Mouse (Mus musculus): Measurements from ENCODE around the gene Neo1. TPM values are rescaled to one million over a fixed set of nuclear protein-coding genes. Genes with fewer than 3 reads are reported as not detected.

Neo1 gene
- total RNA-seq (2018; cell fraction: chromatin; rRNA removed): 1 to 10 TPM in 21 of 26 experiments, under 1 TPM in 5; 0.52 to 7.7 (median 2.1) TPM
- 1 to 10 TPM in 19 of 26 experiments, under 1 TPM in 7; 0.59 to 2.7 (median 1.4) TPM for total RNA-seq (2018; cell fraction: cytosol; rRNA removed)
- 1 to 10 TPM in 22 of 26 experiments, under 1 TPM in 4; 0.69 to 3.9 (median 1.4) TPM for total RNA-seq (2018; cell fraction: nucleus; rRNA removed)
- polyA plus RNA-seq (2018): 0.98 to 2.2 TPM (median 1.5 TPM) in 3 replicates

DNA sequence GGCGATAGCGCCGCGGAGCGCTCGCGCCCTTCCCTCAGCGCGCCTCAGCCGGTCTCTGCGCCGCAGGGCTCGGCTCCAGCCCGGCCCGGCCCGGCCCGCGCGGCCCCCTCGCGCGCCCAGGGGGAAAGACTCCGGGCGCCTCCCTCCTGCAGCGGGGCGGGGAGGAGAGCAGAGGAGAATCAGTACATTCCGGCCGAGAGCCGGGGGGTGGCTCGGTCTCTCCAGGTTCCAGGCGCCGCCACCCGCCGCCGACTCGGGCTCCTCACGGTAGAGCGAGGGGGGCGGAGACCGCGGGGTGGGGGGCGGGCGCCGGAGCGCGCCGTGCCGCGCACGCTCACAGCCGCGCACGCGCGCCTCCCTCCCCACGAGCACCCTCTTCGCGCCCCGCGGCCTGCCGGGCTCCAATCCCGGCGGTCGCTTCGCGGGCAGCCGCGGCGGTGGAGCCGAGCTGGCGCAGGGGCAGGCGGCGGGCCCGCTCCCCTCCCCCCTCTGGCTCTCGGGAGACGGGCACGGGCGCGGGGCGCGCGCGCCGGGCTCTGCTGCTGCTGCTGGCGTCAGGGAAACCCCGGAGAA lies at the start of gene Neo1:
Neo1 (minus strand) TSS at position 283 of the 573 bp plus-strand sequence.
- WGBS (ENCODE audit: missing documents): 2% methylated on average over 54 of the region's 86 CpGs
- Histone ChIP-seq H3K4me3 (ENCODE audit: inconsistent target) (no peak within 1 kb of the TSS), H3K36me3 (ENCODE audit: inconsistent target) (no peaks in the 10 kb centered on the region), H3K79me2 (ENCODE audit: inconsistent target) (no peaks in the 10 kb centered on the region), H3K27ac (no peak within 1 kb of the TSS)

GRCm38 (mm10) chr9:59075632-59076031 lies 39.4 kb upstream of the Neo1 start:
- WGBS (ENCODE audit: missing documents): 89% methylated on average over 4 of the region's 4 CpGs
- no peak overlapping the region for H3K27ac ChIP-seq
- H3K4me3 ChIP-seq (ENCODE audit: inconsistent target): no peak overlapping the region
- no peaks in the 10 kb centered on the region for H3K36me3 ChIP-seq (ENCODE audit: inconsistent target)
- H3K79me2 ChIP-seq (ENCODE audit: inconsistent target): no peaks in the 10 kb centered on the region

DNA sequence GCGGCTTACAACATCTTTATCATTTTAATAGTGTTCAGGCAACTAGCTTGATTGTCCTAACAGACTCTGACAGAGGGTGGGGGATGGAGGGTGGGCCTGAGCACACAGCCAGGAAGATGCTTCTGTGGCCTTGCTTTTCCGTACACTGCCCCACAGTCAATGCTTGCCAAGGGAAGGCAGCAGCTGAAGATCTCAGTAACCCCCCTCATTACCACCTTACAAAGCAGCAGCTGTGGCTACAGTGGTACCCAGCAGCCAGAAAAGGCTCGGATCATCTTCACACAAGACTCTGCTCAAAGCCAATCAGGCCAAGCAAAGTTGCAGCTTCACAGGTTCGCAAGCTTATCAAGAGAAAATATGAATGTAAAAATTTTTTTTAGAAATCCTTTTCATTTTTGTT lies 37.6 kb upstream of the Neo1 start:
- H3K79me2 ChIP-seq (ENCODE audit: inconsistent target): no peaks in the 10 kb centered on the region
- no peak overlapping the region for H3K27ac ChIP-seq
- no peak overlapping the region for H3K4me3 ChIP-seq (ENCODE audit: inconsistent target)
- WGBS (ENCODE audit: missing documents): 92% methylated on average over 4 of the region's 4 CpGs
- no peaks in the 10 kb centered on the region for H3K36me3 ChIP-seq (ENCODE audit: inconsistent target)

DNA sequence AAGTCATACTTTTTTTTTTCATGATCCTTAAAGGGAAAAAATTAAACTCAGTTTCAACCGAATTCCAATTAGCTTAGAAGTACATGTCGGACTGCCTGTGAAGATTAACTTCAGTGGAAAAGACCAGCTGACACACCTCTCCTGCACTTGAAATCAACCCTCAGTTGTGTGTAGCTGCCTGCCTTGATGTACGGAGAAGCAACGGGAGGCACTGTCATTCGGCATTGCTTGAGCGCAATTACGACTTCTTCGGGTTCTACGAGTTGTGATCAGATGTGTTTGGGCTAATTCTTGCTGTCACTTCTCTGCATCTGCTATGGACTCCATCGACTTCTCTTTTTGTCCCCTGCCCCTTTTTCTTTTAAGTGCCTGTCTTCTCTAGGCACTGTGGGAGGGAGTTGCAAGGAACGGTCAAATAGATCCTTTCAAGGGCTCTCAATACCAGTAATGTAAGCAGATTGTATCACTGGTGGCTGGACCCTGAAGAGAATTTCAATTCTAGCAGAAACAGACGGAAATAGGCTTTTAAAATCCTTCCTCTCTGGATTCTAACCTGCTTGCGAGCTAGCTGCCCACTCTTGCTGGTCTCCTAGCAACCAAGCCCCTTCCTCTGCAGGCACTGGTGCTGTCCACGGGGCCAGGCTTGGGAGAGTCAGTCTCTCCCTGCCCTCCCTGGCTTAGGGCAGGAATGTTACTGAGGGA lies 36.0 kb upstream of the Neo1 start:
- H3K36me3 ChIP-seq (ENCODE audit: inconsistent target): no peaks in the 10 kb centered on the region
- no peak overlapping the region for H3K27ac ChIP-seq
- H3K79me2 ChIP-seq (ENCODE audit: inconsistent target): no peaks in the 10 kb centered on the region
- WGBS (ENCODE audit: missing documents): 53% methylated on average over 14 of the region's 14 CpGs
- H3K4me3 ChIP-seq (ENCODE audit: inconsistent target): no peak overlapping the region

DNA sequence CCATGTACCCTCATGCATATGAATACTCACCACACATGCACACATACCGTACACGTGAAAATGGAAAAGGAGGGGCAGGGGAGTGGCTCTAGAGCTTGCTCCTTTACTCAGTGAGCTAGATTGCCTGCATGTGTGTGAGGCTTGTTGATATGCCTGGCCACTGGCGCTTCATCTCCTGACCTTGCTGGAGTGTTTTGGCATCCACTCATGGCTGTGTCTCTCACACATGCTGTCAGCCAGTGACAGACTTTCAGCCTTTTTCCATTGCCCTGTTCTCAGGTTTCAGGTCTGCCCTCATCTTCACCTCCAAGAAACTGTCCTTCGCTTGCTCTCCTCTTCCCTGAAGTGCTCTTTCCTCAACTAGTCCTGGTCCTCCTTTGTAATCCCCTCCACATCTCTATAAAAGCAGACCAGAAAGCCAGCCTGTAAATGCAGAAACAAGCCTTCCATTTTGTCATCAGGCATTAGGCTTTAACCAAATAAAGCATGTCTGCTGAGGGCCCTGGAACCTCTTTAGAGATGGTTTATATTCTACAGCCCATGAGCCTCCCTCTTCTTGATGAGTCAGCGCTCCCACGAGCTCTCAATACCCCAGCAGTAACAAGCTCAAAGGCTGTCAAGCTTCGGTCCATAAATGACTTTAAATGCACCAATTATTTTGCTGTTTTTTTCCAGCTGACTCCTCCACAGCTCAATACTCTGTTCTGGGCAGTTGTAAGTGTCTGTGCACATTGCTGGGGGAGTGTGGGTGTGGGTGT lies 35.2 kb upstream of the Neo1 start:
- Histone ChIP-seq H3K27ac (no peak overlapping the region), H3K4me3 (ENCODE audit: inconsistent target) (no peak overlapping the region), H3K79me2 (ENCODE audit: inconsistent target) (no peaks in the 10 kb centered on the region), H3K36me3 (ENCODE audit: inconsistent target) (no peaks in the 10 kb centered on the region)
- WGBS (ENCODE audit: missing documents): 68% methylated on average over 7 of the region's 7 CpGs

GRCm38 (mm10) chr9:59070216-59070615 lies 34.0 kb upstream of the Neo1 start:
- Histone ChIP-seq H3K79me2 (ENCODE audit: inconsistent target) (no peaks in the 10 kb centered on the region), H3K36me3 (ENCODE audit: inconsistent target) (no peaks in the 10 kb centered on the region), H3K27ac (no peak overlapping the region), H3K4me3 (ENCODE audit: inconsistent target) (no peak overlapping the region)
- 83% methylated on average over 4 of the region's 4 CpGs for WGBS (ENCODE audit: missing documents)

- Histone ChIP-seq H3K79me2 (ENCODE audit: inconsistent target) (no peaks in the 10 kb centered on the region), H3K27ac (no peak overlapping the region), H3K4me3 (ENCODE audit: inconsistent target) (no peak overlapping the region), H3K36me3 (ENCODE audit: inconsistent target) (no peaks in the 10 kb centered on the region)
- WGBS (ENCODE audit: missing documents): 84% methylated on average over 6 of the region's 6 CpGs
These were observed 29.5 kb upstream of the Neo1 start for GRCm38 (mm10) chr9:59065616-59066301.

GRCm38 (mm10) chr9:59062409-59062808 lies 26.2 kb upstream of the Neo1 start:
- H3K36me3 ChIP-seq (ENCODE audit: inconsistent target): no peaks in the 10 kb centered on the region
- no peak overlapping the region for H3K27ac ChIP-seq
- H3K79me2 ChIP-seq (ENCODE audit: inconsistent target): no peaks in the 10 kb centered on the region
- H3K4me3 ChIP-seq (ENCODE audit: inconsistent target): no peak overlapping the region
- 62% methylated on average over 4 of the region's 4 CpGs for WGBS (ENCODE audit: missing documents)

DNA sequence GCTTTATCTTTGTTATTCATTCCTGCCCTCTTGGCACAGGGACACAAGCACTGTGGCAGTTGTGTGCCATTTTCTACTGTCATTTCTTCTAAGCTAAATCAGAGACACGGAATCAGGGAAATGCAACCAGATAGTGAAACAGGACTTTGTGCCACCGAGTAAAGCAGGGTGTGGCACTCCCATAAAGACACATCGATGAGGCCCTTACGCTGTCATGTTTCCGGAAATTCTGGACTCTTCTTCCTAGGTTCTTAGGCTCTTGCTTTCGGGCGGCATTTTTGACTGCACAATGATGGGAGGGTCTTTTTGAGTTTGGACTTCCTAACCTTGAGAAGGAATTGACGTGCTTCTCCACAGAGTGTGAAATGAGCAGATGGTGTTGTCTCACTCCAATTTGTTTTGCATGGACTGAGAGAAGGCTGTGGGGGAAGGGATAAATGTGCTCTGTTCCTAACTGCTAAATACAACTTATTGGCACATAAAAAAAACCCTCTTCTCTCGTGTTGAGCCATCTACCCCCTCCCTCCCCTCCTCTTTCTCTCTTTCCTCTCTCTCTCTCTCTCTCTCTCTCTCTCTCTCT lies 23.9 kb upstream of the Neo1 start:
- no peaks in the 10 kb centered on the region for H3K36me3 ChIP-seq (ENCODE audit: inconsistent target)
- no peak overlapping the region for H3K27ac ChIP-seq
- WGBS (ENCODE audit: missing documents): 89% methylated on average over 9 of the region's 9 CpGs
- no peaks in the 10 kb centered on the region for H3K79me2 ChIP-seq (ENCODE audit: inconsistent target)
- H3K4me3 ChIP-seq (ENCODE audit: inconsistent target): no peak overlapping the region

- Histone ChIP-seq H3K27ac (no peak overlapping the region), H3K4me3 (ENCODE audit: inconsistent target) (no peak overlapping the region), H3K79me2 (ENCODE audit: inconsistent target) (no peaks in the 10 kb centered on the region), H3K36me3 (ENCODE audit: inconsistent target) (no peaks in the 10 kb centered on the region)
- 88% methylated on average over 6 of the region's 6 CpGs for WGBS (ENCODE audit: missing documents)
These were observed 22.9 kb upstream of the Neo1 start for GRCm38 (mm10) chr9:59059158-59059557.

- Histone ChIP-seq H3K27ac (no peak overlapping the region), H3K4me3 (ENCODE audit: inconsistent target) (no peak overlapping the region), H3K79me2 (ENCODE audit: inconsistent target) (no peaks in the 10 kb centered on the region), H3K36me3 (ENCODE audit: inconsistent target) (no peaks in the 10 kb centered on the region)
- WGBS (ENCODE audit: missing documents): 91% methylated on average over 6 of the region's 6 CpGs
These were observed 21.8 kb upstream of the Neo1 start for GRCm38 (mm10) chr9:59058060-59058459.

DNA sequence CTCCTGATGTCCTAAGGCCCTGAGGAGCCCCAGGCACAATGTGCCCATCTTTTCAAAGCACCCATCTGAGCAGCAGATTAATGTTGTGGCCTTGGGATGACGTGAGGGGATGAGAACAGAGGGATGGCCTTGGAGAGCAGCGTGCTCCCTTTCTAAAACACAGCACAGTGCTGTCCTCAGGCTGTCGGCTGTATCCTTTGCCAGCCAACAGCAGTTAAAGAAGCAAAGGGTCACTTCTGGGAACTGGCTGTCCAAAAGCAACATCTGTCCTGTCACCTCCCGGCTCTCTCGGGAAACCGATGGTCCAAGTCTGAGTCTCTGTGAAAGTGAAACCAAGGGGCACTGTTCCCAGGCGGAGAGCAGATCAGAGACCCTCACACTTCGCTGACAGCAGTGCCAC lies 20.0 kb upstream of the Neo1 start:
- 92% methylated on average over 8 of the region's 8 CpGs for WGBS (ENCODE audit: missing documents)
- Histone ChIP-seq H3K27ac (no peak overlapping the region), H3K36me3 (ENCODE audit: inconsistent target) (no peaks in the 10 kb centered on the region), H3K79me2 (ENCODE audit: inconsistent target) (no peaks in the 10 kb centered on the region), H3K4me3 (ENCODE audit: inconsistent target) (no peak overlapping the region)

GRCm38 (mm10) chr9:59041805-59042204 lies 5.6 kb upstream of the Neo1 start:
- H3K4me3 ChIP-seq (ENCODE audit: inconsistent target): no peak overlapping the region
- H3K36me3 ChIP-seq (ENCODE audit: inconsistent target): no peaks in the 10 kb centered on the region
- H3K27ac ChIP-seq: no peak overlapping the region
- H3K79me2 ChIP-seq (ENCODE audit: inconsistent target): no peaks in the 10 kb centered on the region

DNA sequence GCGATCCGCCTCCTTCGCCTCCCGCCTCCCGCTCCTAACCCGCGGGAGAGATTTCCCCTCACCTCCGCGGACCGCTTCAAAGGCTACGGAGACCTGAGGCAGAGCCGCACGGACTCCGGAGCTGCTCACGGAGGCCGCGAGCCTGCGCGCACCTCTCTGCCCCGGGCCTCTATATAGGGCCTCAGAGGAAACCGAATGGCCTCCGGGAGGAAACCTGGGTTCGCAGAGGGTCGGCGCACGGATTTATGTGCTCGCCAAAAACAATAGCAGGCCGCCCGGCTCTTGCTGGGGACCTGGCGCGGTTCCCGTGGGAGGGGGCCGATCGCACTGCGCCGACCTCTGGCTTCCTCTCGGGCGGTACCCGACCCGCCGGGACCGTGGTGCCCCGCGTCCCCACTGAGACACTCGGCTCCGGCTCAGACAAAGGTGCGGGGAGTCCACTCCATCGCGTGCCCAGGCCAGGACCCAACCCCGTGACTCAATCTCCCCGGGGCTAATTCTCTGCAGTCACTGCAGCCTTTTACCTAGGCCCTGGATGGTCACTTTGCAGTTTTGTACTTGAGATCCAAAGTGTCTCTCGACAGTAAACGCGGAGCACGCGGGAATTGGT lies 596 bp upstream of the Neo1 start:
- H3K4me3 ChIP-seq (ENCODE audit: inconsistent target): no peak overlapping the region
- no peaks in the 10 kb centered on the region for H3K36me3 ChIP-seq (ENCODE audit: inconsistent target)
- H3K79me2 ChIP-seq (ENCODE audit: inconsistent target): no peaks in the 10 kb centered on the region
- WGBS (ENCODE audit: missing documents): 3% methylated on average over 55 of the region's 56 CpGs
- H3K27ac ChIP-seq: no peak overlapping the region

All from macrophage (primary cell).